Mouse (Mus musculus) adrenal gland, postnatal 4 days (tissue): ENCODE results near the gene Cyp27b1. TPM values are rescaled to one million over a fixed set of nuclear protein-coding genes. Genes with fewer than 3 reads are reported as not detected.

Experiments
- DNase-seq, 2 experiments: peaks; one replicate each; pipeline ENCODE4 v3.0.0; 2021 to 2022; ENCODE audit warnings: low spot score in 2 of 2, mixed read lengths in 2 of 2
- microRNA-seq: library from miRNA; unstranded; fragments of <30 nt; microRNA quantifications from one replicate; pipeline ENCODE4 v1.2.0, GENCODE M21; 2021
- total RNA-seq, 2 experiments: library from RNA; stranded (reverse); gene quantifications; 2 replicates each; pipeline ENCODE4 v1.2.3; 2021

Cyp27b1 gene
- total RNA-seq, 2 experiments from 2014 or later: 1.1 to 1.2 TPM

DNA sequence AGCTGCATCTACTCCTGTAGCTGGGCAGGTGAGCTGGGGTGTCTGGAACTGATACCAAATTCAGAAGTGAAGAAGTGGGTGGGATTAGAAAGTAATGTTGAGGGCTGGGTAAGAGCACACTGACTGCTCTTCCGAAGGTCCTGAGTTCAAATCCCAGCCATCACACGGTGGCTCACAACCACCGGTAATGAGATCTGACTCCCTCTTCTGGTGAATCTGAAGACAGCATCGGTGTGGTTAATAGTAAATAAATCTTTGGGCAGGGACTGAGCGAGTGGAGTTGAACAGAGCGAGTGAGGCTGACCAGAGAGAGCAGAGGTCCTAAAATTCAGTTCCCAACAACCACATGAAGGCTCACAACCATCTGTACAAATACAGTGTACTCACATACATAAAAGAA is 37.6 kb downstream of the Cyp27b1 start:
- DNase-seq: no peak

DNA sequence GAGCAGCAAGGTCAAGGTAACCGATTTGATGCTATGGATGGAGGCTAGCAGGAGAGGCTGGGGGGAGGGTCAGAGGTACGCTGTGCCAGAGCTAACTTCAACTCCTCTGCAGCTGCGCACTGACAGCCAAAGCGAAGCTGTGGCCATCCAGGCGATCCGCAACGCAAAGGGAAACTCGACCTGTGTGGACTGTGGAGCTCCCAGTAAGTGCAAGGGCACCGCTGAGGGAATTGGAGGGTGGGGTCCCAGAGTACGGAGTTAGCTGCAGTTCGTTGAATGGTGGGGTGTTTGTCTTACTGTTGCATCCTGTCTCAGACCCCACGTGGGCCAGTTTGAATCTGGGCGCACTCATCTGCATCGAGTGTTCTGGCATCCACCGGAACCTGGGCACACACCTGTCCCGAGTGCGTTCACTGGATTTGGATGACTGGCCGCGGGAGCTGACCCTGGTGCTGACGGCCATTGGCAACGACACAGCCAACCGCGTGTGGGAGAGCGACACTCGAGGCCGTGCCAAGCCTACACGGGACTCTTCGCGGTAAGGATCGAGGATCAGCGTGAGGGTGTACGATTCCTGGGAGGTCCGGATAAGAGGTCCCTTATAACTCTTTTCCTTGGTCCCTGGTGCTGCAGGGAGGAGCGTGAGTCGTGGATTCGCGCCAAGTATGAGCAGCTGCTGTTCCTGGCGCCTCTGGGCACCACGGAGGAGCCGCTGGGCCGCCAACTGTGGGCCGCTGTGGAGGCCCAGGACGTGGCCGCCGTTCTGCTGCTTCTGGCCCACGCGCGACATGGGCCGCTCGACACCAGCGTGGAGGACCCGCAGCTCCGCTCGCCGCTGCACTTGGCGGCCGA is 42.7 kb downstream of the Cyp27b1 start:
- DNase-seq: no peak

DNA sequence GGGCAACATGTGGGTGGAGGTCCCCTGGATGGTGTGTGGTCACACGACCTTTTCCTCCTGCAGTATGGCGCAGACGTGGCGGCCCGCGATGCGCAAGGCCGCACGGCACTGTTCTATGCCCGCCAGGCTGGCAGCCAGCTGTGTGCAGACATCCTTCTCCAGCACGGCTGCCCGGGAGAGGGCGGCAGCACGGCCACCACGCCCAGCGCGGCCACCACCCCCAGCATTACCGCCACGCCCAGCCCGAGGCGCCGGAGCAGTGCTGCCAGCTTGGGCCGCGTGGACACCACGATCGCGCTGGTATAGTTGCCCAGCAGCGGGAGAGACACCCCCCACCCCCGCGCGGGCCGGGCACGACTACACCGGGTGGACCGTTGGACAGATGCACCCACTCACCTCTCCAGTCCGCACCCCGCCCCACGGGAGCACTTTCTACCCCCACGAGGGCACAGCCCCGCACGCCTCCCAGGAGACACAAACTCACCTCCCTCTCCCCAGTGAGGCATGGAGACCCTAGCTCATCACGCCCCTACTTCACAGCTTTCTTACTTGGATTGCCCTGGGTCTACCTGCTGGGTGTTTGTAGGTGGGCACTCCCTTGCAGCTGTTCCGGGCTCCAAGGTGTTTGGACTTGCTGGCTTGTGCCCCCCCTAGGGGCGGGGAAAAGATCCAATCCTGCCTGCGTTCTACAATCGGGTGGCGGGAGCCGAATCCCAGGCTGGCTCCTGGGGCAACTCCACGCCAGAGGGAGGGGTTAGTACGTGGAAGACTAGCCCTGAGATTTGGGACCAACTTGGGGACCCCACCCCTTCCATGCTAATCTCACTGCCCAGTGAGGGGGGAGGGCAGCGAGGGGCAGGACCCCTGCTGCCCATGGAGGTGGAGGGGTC is 43.7 kb downstream of the Cyp27b1 start:
- no peak for DNase-seq

DNA sequence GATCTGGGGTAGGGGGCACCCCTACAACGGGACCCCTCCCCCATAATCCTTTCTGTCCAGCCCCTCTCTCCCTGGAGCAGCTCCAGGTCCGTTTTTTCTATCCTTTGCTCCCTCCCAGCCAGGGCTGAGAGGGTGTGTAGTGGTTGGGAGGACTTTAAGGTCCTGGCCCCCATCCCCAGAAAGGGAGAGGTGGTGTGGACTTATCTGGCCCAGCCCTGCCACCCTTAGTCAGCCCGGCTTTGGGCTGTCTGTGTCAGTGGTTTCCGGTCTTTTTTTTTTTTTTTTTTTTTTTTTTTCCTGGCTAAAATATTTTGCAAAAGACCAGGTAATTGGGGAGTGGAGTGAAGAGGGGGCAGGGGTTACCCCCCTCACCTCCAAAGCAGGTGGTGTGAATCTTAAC is 44.7 kb downstream of the Cyp27b1 start:
- no peak for DNase-seq

DNA sequence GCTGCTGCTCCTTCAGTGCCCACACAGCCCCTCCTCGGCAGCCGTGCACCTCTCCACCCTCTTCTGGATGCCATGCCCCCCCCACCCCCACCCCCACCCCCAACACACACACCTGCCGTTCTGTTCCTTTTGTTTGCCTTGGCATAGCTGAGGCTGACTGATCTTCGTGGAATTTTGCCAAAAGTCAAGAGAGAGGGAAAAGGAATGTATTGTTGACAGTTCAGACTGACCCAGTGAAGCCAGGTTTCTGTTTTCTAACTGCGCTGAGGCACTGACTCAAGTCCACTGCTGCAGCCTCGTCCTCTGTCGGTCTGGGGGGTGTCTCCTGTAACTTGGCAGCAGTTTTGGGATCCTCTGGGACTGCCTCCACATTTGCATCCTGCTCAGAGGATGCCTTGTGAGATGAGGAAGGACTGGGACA is 46.3 kb downstream of the Cyp27b1 start:
- no peak for DNase-seq

DNA sequence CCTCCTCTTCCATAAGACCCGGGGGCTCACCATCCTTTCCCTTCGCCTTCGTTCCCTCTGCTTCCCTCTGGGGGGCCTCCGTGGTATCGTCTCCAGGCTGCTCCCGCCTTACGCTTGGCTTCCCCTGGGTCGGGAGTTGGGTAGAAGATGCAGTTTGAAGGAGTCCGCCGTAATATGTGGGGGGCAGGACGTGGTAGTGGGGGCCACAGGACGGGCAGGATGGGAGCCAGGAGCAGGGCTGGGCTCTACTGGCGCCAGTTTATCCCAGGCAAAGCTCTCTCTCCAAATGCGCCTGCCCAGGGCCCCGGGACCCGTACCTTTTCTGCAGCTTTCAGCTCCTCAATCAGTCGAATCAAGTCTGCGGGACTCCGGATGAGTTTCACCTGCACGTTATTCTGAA is 50.5 kb downstream of the Cyp27b1 start:
- no peak for DNase-seq

DNA sequence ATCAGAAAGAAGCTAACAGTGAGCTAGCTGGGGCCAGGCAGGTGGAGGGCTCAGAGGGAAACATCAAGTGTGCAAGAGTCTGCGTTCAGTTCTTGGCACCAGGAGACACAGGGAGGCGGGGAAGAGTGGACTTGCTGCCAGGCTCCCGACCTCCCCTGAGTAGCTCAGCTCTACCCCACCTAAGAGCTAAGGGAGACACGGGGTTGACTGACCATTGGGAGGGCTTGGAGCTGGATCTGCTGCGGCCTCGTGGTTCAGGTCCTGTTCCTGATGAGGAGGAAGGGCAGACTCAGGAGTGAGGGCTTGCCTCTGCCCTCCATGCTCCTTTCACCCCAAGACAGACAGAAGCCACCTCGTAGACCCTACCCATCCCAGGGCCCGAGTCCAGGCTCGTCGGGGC is 51.1 kb downstream of the Cyp27b1 start:
- no peak for DNase-seq

DNA sequence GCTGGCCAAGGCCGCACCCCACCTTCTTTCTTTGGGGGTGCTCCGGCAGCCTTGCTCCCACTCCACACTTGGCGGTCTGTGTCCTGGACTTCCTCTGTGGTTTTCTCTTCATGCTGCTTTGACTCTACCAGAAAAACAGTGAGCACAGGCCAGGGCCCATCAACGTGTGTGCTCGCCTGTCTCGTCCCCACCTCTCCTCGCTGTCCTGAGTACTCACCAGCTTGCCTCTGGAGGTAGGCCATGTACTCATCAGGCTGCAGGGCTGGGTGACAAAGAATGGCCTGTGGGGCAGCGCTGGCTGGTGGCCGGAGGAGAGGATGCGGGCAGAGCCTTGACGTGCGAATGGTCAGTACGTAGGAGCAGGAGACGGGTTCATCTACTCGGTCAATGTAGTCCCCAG is 51.8 kb downstream of the Cyp27b1 start:
- DNase-seq: no peak

DNA sequence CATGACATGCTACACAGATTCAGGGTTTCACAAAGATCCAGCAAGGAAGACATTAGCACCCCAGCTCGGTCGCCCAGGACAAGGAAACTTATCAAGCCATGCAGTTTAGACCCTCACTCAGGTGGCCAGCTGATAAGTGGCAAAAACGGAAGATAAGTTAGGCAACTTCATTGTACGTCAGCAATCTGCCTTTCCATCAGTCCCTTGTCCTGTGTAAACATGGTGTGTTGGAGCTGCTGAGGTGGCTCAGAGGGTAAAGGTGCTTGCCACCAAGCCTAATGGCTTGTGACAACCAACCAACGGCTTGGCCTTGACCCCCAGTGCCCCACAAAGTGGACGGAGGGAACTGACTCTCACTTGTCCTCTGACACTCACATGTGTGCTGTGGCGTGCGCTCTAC is 52.4 kb downstream of the Cyp27b1 start:
- no peak for DNase-seq

DNA sequence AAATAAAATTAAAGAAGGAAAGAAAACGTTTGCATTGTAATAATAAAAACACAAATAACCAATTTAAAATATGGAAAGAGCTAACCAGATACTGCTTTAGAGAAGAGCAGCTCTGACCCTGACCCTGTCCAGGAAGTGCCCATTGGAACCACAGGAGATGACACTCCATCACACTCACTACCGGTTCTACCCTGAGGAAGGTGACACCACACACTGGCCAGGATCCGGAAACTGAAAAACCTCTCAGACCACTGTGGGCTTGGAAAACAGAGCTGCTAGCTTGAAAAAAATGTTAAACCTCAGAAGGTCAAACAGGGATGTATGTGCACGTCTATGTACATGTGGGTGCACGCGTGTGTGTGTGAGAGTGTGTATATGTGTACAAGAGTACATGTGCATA is 53.1 kb downstream of the Cyp27b1 start:
- no peak for DNase-seq

Small RNA genes lying within 50 kb of the gene (microRNA-seq; reads per million reads assigned to microRNA genes)
- gene Mir546: not detected

Other genes with a start within 250 kb of the Cyp27b1 start
- gene Atp23, start 146.9 kb upstream of the Cyp27b1 start, total RNA-seq: 10 to 100 TPM; 11.1 to 11.6 TPM
- gene Ctdsp2, start 69.5 kb upstream of the Cyp27b1 start, total RNA-seq: 100 to 1,000 TPM; 244 to 246 TPM
- under 1 TPM; 0.67 to 0.90 TPM for gene Avil, start 47.5 kb upstream of the Cyp27b1 start, total RNA-seq
- 10 to 100 TPM; 67.0 to 70.6 TPM for gene Tsfm, start 17.4 kb upstream of the Cyp27b1 start, total RNA-seq
- gene Mettl1, start 6.8 kb upstream of the Cyp27b1 start, total RNA-seq: 10 to 100 TPM; 20.5 to 23.2 TPM
- under 1 TPM; 0.40 to 0.53 TPM for gene Eef1akmt3, start 6.7 kb upstream of the Cyp27b1 start, total RNA-seq
- 10 to 100 TPM; 11.3 to 12.1 TPM for gene March9, start 11.9 kb downstream of the Cyp27b1 start, total RNA-seq
- 100 to 1,000 TPM; 444 to 449 TPM for gene Cdk4, start 15.3 kb downstream of the Cyp27b1 start, total RNA-seq
- gene Tspan31, start 22.0 kb downstream of the Cyp27b1 start, total RNA-seq: 10 to 100 TPM; 87.6 to 96.4 TPM
- 1 to 10 TPM; 3.6 to 4.1 TPM for gene Agap2, start 27.0 kb downstream of the Cyp27b1 start, total RNA-seq
- 100 to 1,000 TPM; 109 to 112 TPM for gene Os9, start 72.9 kb downstream of the Cyp27b1 start, total RNA-seq
- gene B4galnt1, start 117.0 kb downstream of the Cyp27b1 start, total RNA-seq: 10 to 100 TPM; 10.6 to 11.7 TPM
- gene Slc26a10, start 132.4 kb downstream of the Cyp27b1 start, total RNA-seq: 1 to 10 TPM; 1.6 to 3.0 TPM
- gene Arhgef25, start 141.8 kb downstream of the Cyp27b1 start, total RNA-seq: 10 to 100 TPM; 34.7 to 45.3 TPM
- 100 to 1,000 TPM; 111 to 126 TPM for gene Dtx3, start 147.5 kb downstream of the Cyp27b1 start, total RNA-seq
- gene Pip4k2c, start 163.3 kb downstream of the Cyp27b1 start, total RNA-seq: 10 to 100 TPM; 37.5 to 39.8 TPM
- gene Kif5a, start 215.1 kb downstream of the Cyp27b1 start, total RNA-seq: 10 to 100 TPM; 23.5 to 28.4 TPM
- gene Dctn2, start 218.1 kb downstream of the Cyp27b1 start, total RNA-seq: 100 to 1,000 TPM; 191 to 198 TPM
- 10 to 100 TPM; 89.7 to 92.6 TPM for gene Mbd6, start 240.8 kb downstream of the Cyp27b1 start, total RNA-seq